Mouse (Mus musculus) forebrain, embryonic 14.5 days (tissue): ENCODE measurements around the gene Psmc3. TPM values are rescaled to one million over a fixed set of nuclear protein-coding genes. Genes with fewer than 3 reads are reported as not detected.
A peak's percentile ranks its signal among the peaks of the same experiment; 100 is the strongest.
"Not testable (repeated sequence)": the region's sequence is repeated elsewhere in the genome, so short reads cannot be mapped to it uniquely, and the experiment has no call there.

Source experiments
- ATAC-seq: fragments of 200-750 bp; cut with Nextera tagmentation; 2 replicates; pipeline ENCODE4 v1.8.0; 2017; ENCODE audit warnings: mild to moderate bottlenecking, moderate library complexity
- DNase-seq: peaks from one replicate; pipeline ENCODE4 v3.0.0-alpha.2; 2015; ENCODE audit warnings: low spot score
- H3K27ac ChIP-seq: fragments of 300-500 bp; sonication (generic); 2 replicates; pipeline ENCODE4 v1.5.1; 2014; ENCODE audit warnings: low read depth, mild to moderate bottlenecking, control low read depth, low read length, moderate library complexity
- H3K27me3 ChIP-seq: fragments of 300-500 bp; sonication (generic); replicated peaks from 2 replicates; pipeline ENCODE4 v1.6.1; 2014; ENCODE audit warnings: low read length, control low read depth, mixed read lengths; ENCODE audit not compliant: control insufficient read depth, insufficient read depth
- H3K36me3 ChIP-seq: fragments of 300-500 bp; sonication (generic); 2 replicates; pipeline ENCODE4 v1.6.1; 2014; ENCODE audit warnings: low read length, control low read depth; ENCODE audit not compliant: control insufficient read depth, insufficient read depth
- H3K4me1 ChIP-seq: fragments of 300-500 bp; sonication (generic); 2 replicates; pipeline ENCODE4 v1.6.1; 2014; ENCODE audit warnings: antibody characterized with exemption, low read length, control low read depth; ENCODE audit not compliant: control insufficient read depth, insufficient read depth
- H3K4me2 ChIP-seq: fragments of 300-500 bp; sonication (generic); 2 replicates; pipeline ENCODE4 v1.6.1; 2014; ENCODE audit warnings: mild to moderate bottlenecking, control low read depth, low read length
- H3K4me3 ChIP-seq: fragments of 300-500 bp; sonication (generic); 2 replicates; pipeline ENCODE4 v1.5.1; 2014; ENCODE audit warnings: low read depth, low read length, control low read depth
- H3K9ac ChIP-seq: fragments of 300-500 bp; sonication (generic); 2 replicates; pipeline ENCODE4 v1.6.1; 2014; ENCODE audit warnings: mild to moderate bottlenecking, low read length, control low read depth, moderate library complexity
- H3K9me3 ChIP-seq: fragments of 300-500 bp; sonication (generic); replicated peaks from 2 replicates; pipeline ENCODE4 v1.6.1; 2016; ENCODE audit warnings: low read length, control low read depth, mixed read lengths; ENCODE audit not compliant: control insufficient read depth
- WGBS: fragments of 180-500 bp; shearing (Covaris S2); extraction: QIAGEN DNeasy Blood & Tissue Kit; methylation state at CpG from one replicate; pipeline ENCODE4 v1.1.7; 2014; 5-methylcytosine and 5-hydroxymethylcytosine counted together
- polyA plus RNA-seq: library from polyadenylated mRNA; unstranded; fragments of >200 nt; fragmentation: Nextera tagmentation; extraction: Ambion mirVana; gene quantifications from 2 replicates; pipeline ENCODE4 v1.2.1, GENCODE M21; 2014

The Psmc3 gene
- 298 and 304 TPM in 2 replicates for polyA plus RNA-seq

GRCm38 (mm10) chr2:91053934-91054382 is at the start of gene Psmc3:
TSS of gene Psmc3 (plus strand) at chr2:91054009.
- under 1% methylated on average over 40 of the region's 40 CpGs for WGBS
- peak; percentile 96 for DNase-seq

DNA sequence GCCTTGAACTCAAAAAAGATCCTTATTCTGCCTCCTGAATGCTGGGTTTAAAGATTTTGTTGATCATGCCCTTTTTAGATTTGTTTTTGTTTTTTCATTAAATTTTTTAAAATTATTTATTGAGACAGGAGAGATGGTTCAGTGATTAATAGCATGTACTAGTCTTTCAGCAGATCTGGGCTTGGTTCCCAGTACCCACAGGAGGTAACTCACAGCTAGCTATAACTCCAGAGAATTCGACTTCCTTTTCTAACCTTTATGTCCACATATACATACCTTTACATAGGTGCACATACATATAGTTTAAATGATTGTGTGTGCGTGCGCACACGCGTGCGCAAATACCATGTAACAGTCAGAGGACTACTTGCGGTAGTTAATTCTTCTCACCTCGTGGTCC is 45.3 kb upstream of the Psmc3 start:
- H3K4me3 ChIP-seq, result no peak overlapping the region
- H3K4me1 ChIP-seq, result no peaks in the 10 kb centered on the region
- no peak overlapping the region for H3K9ac ChIP-seq
- H3K9me3 ChIP-seq, result no peaks in the 10 kb centered on the region
- no peak overlapping the region for H3K27ac ChIP-seq
- no peak for DNase-seq
- H3K36me3 ChIP-seq, result peaks cover 86% of the 10 kb centered on the region
- WGBS, result 96% methylated on average over 8 of the region's 8 CpGs
- H3K27me3 ChIP-seq, result no peaks in the 10 kb centered on the region
- no peak for ATAC-seq
- H3K4me2 ChIP-seq, result no peak overlapping the region

More at GRCm38 (mm10) chr2:91053934-91054382, at the start of gene Psmc3:
- peak within 1 kb of the TSS; percentile 76 for H3K4me3 ChIP-seq
- no peaks in the 10 kb centered on the region for H3K27me3 ChIP-seq
- peak; percentile 99 for ATAC-seq
- peaks cover 6% of the 10 kb centered on the region for H3K4me1 ChIP-seq
- peak within 1 kb of the TSS; percentile 81 for H3K9ac ChIP-seq
- H3K4me2 ChIP-seq, result peak within 1 kb of the TSS; percentile 65
- H3K9me3 ChIP-seq, result no peaks in the 10 kb centered on the region
- peaks cover 38% of the 10 kb centered on the region for H3K36me3 ChIP-seq
- peak within 1 kb of the TSS; percentile 81 for H3K27ac ChIP-seq

DNA sequence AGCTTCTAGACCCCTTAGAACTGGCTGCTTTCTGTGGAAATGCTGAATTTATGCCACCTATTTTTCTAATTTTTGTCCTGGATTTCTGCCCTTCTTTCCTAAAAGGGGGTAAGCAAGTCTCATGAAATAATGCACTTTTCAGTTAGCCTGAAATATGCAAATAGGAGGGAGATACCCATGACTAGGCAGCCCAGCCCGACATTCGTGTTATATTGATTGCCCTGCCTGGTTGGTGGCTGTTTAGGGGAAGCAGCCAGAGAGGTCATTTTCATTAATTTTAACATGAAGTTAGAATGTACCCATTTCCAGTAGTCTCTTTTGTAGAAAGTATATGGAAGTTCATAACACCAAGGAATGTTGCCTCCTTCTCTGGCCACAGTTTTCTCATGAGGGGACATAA is 39.9 kb upstream of the Psmc3 start:
- 86% methylated on average over 2 of the region's 2 CpGs for WGBS

GRCm38 (mm10) chr2:91015386-91015785 is 38.4 kb upstream of the Psmc3 start:
- no peak overlapping the region for H3K27ac ChIP-seq
- DNase-seq, result no peak
- no peak overlapping the region for H3K9ac ChIP-seq
- no peak overlapping the region for H3K4me2 ChIP-seq
- ATAC-seq, result no peak
- H3K36me3 ChIP-seq, result peaks cover 59% of the 10 kb centered on the region
- WGBS, result 87% methylated on average over 4 of the region's 4 CpGs
- H3K4me3 ChIP-seq, result no peak overlapping the region
- no peaks in the 10 kb centered on the region for H3K9me3 ChIP-seq
- H3K27me3 ChIP-seq, result no peaks in the 10 kb centered on the region
- H3K4me1 ChIP-seq, result no peaks in the 10 kb centered on the region

More for the DNA sequence above, 39.9 kb upstream of the Psmc3 start:
- Histone ChIP-seq H3K36me3 (peaks cover 64% of the 10 kb centered on the region), H3K27ac (no peak overlapping the region), H3K27me3 (no peaks in the 10 kb centered on the region), H3K4me1 (no peaks in the 10 kb centered on the region), H3K9ac (no peak overlapping the region), H3K9me3 (no peaks in the 10 kb centered on the region), H3K4me3 (no peak overlapping the region), H3K4me2 (no peak overlapping the region)
- DNase-seq (no peak), ATAC-seq (no peak)

DNA sequence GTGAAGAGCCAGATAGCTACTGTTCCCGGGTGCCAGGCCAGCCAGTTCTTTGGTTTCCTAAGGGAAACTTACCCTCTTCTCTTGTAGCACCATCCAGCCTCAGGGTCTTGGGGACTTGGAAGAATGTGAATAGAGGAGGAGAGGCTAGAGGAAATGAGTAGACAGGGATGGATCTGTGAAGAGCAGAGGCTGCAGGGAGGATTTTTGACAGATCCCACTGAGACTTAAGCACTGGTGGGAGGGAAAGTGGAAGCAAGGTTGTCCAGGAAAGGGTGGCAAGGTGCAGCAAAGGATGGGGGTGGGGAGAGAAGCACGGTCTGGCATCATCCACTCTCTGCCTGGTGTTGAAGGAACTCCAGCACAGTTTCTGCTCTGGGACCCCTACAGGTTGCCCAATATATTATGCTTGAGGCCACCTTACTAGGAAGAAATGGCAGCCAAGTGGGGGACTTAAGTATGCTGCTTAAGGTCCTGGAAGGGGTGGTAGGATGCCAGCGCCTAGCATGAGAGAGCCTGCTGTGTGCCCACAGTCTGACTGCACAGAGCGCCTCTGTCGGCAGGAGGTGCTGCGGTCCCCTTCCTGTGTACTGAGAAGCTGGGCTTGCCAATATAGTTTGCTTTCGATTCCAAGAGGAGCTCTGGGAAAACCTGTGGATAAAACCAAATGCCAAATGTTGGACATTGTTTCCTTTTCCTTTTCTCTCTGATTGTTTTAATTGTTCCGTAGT is 35.6 kb upstream of the Psmc3 start:
- no peak overlapping the region for H3K4me2 ChIP-seq
- H3K9ac ChIP-seq, result no peak overlapping the region
- no peaks in the 10 kb centered on the region for H3K9me3 ChIP-seq
- no peaks in the 10 kb centered on the region for H3K4me1 ChIP-seq
- no peak overlapping the region for H3K4me3 ChIP-seq
- ATAC-seq, result no peak
- H3K27me3 ChIP-seq, result no peaks in the 10 kb centered on the region
- peak; percentile 23 for DNase-seq
- peaks cover 41% of the 10 kb centered on the region for H3K36me3 ChIP-seq
- WGBS, result 80% methylated on average over 8 of the region's 8 CpGs
- H3K27ac ChIP-seq, result no peak overlapping the region

GRCm38 (mm10) chr2:91019911-91020310 is 33.9 kb upstream of the Psmc3 start:
- no peaks in the 10 kb centered on the region for H3K4me1 ChIP-seq
- H3K9ac ChIP-seq, result no peak overlapping the region
- WGBS, result 97% methylated on average over 3 of the region's 3 CpGs
- H3K27me3 ChIP-seq, result no peaks in the 10 kb centered on the region
- ATAC-seq, result no peak
- no peak overlapping the region for H3K4me3 ChIP-seq
- DNase-seq, result no peak
- no peaks in the 10 kb centered on the region for H3K9me3 ChIP-seq
- H3K4me2 ChIP-seq, result no peak overlapping the region
- H3K27ac ChIP-seq, result no peak overlapping the region
- peaks cover 24% of the 10 kb centered on the region for H3K36me3 ChIP-seq

GRCm38 (mm10) chr2:91022266-91022665 is 31.5 kb upstream of the Psmc3 start:
- ATAC-seq, H3K9ac ChIP-seq, H3K27me3 ChIP-seq, H3K4me2 ChIP-seq, H3K4me1 ChIP-seq, H3K9me3 ChIP-seq, H3K27ac ChIP-seq, H3K4me3 ChIP-seq, DNase-seq: not testable (repeated sequence)
- WGBS, result 98% methylated on average over 7 of the region's 7 CpGs
- peaks cover 18% of the 10 kb centered on the region for H3K36me3 ChIP-seq

GRCm38 (mm10) chr2:91023131-91023530 is 30.7 kb upstream of the Psmc3 start:
- Histone ChIP-seq H3K4me3 (no peak overlapping the region), H3K27ac (no peak overlapping the region), H3K27me3 (no peaks in the 10 kb centered on the region), H3K9ac (no peak overlapping the region), H3K9me3 (no peaks in the 10 kb centered on the region), H3K4me2 (no peak overlapping the region), H3K36me3 (peaks cover 15% of the 10 kb centered on the region), H3K4me1 (no peaks in the 10 kb centered on the region)
- 69% methylated on average over 2 of the region's 2 CpGs for WGBS
- no peak for DNase-seq
- no peak for ATAC-seq

GRCm38 (mm10) chr2:91023956-91024355 is 29.9 kb upstream of the Psmc3 start:
- no peak overlapping the region for H3K4me2 ChIP-seq
- 100% methylated on average over 1 of the region's 1 CpGs for WGBS
- H3K27ac ChIP-seq, result no peak overlapping the region
- no peaks in the 10 kb centered on the region for H3K4me1 ChIP-seq
- ATAC-seq, result no peak
- H3K4me3 ChIP-seq, result no peak overlapping the region
- no peak for DNase-seq
- H3K27me3 ChIP-seq, result no peaks in the 10 kb centered on the region
- no peaks in the 10 kb centered on the region for H3K9me3 ChIP-seq
- H3K36me3 ChIP-seq, result peaks cover 15% of the 10 kb centered on the region
- no peak overlapping the region for H3K9ac ChIP-seq
